Mouse (Mus musculus): ENCODE data around the gene Ubac1. TPM values are rescaled to one million over a fixed set of nuclear protein-coding genes. Genes with fewer than 3 reads are reported as not detected.

Gene Ubac1
- polyA plus RNA-seq, 2 experiments = 320 to 504 TPM

DNA sequence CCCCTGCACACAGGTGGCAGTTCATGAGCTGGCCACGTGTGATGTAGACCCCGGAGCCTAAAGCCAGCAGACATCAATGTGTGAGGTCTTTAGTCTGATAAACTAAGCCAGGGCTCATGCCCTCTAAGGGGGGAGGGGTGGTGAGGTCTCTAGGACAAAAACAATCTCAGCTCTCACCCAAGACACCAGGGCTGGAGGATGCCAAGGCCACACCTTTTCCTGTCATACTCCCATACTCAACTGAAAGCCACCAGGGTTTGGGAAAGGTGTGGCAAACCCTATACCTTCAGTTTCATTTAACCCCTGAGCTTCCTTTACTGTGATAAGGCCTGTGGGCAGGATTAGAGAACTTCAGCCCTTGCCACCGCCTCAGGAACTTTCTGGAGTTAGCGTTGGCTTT is 40.7 kb upstream of the Ubac1 start:
- H3K4me1 ChIP-seq (replicated peaks; ENCODE audit: control insufficient read depth in 2 of 2, insufficient read depth in 2 of 2, low read length in 1 of 2) = peaks cover 27 to 32% of the 10 kb centered on the region in 2 experiments
- H3K36me3 ChIP-seq (replicated peaks; ENCODE audit: control insufficient read depth, insufficient read depth, low read depth) = no peaks in the 10 kb centered on the region
- no peak for DNase-seq (ENCODE audit: low read depth in 3 of 3, low spot score in 3 of 3)
- 38% methylated on average over 4 of the region's 4 CpGs for WGBS (ENCODE audit: insufficient replicate concordance)
- H3K27ac ChIP-seq = peak overlapping the region; percentile 32
- no peaks in the 10 kb centered on the region for H3K27me3 ChIP-seq (ENCODE audit: control insufficient read depth, insufficient read depth, low read length)
- TF ChIP-seq EP300 (IDR thresholded peaks at IDR 0.05; ENCODE audit: low read depth) (no peak), CTCF (IDR thresholded peaks at IDR 0.05; ENCODE audit: low read depth) (no peak)
- no peak overlapping the region for H3K4me3 ChIP-seq (ENCODE audit: insufficient read depth in 1 of 2, low read depth in 2 of 2, low read length in 2 of 2)
- H3K9ac ChIP-seq (replicated peaks) = no peak overlapping the region; the same call in 1 of the 2 replicates
- H3K9me3 ChIP-seq (ENCODE audit: control insufficient read depth, low read length) = no peaks in the 10 kb centered on the region
- peak overlapping the region; percentile 20 for H3K4me2 ChIP-seq (ENCODE audit: low read depth)
- peak; percentile 17; the same call in 1 of the 2 replicates for ATAC-seq (ENCODE audit: insufficient read depth)

- Histone ChIP-seq H3K4me1 (replicated peaks; ENCODE audit: control insufficient read depth in 2 of 2, insufficient read depth in 2 of 2, low read length in 1 of 2) (peaks cover 27 to 32% of the 10 kb centered on the region in 2 experiments), H3K27me3 (ENCODE audit: control insufficient read depth, insufficient read depth, low read length) (no peaks in the 10 kb centered on the region), H3K4me2 (ENCODE audit: low read depth) (no peak overlapping the region), H3K9ac (replicated peaks) (no peak overlapping the region), H3K27ac (no peak overlapping the region; the same call in none of the 2 replicates), H3K4me3 (ENCODE audit: insufficient read depth in 1 of 2, low read depth in 2 of 2, low read length in 2 of 2) (no peak overlapping the region), H3K36me3 (replicated peaks; ENCODE audit: control insufficient read depth, insufficient read depth, low read depth) (no peaks in the 10 kb centered on the region), H3K9me3 (ENCODE audit: control insufficient read depth, low read length) (no peaks in the 10 kb centered on the region)
- ATAC-seq (ENCODE audit: insufficient read depth) (peak; percentile 78), DNase-seq (ENCODE audit: low read depth in 3 of 3, low spot score in 3 of 3) (peak in 1 of 3 experiments; percentile 48)
- 60% methylated on average over 21 of the region's 21 CpGs for WGBS (ENCODE audit: insufficient replicate concordance)
- no peak for TF ChIP-seq CTCF (IDR thresholded peaks at IDR 0.05; ENCODE audit: low read depth)
Observed at GRCm38 (mm10) chr2:26061018-26061666, 39.6 kb upstream of the Ubac1 start.

DNA sequence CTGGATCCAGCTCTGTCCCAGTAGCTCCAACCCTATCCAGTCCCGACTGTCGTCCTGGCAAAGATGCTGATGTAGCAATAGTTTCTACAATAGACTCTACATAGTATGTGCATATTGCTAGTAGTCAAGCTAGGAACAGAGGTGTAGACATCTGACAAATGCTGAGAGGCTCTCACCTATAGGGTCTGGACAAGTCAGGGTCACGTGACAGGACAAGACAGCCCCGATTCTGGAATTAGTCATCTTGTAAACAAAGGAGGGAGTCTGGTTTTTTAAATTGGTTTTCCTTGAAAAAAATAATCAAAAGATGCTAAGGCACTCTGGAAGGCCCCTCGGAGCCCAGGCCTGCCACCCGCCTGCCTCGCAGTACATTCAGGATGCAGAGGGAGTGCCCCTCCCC is 35.5 kb upstream of the Ubac1 start:
- Histone ChIP-seq H3K9me3 (ENCODE audit: control insufficient read depth, low read length) (no peaks in the 10 kb centered on the region), H3K27me3 (ENCODE audit: control insufficient read depth, insufficient read depth, low read length) (no peaks in the 10 kb centered on the region), H3K4me3 (ENCODE audit: insufficient read depth in 1 of 2, low read depth in 2 of 2, low read length in 2 of 2) (no peak overlapping the region), H3K36me3 (replicated peaks; ENCODE audit: control insufficient read depth, insufficient read depth, low read depth) (no peaks in the 10 kb centered on the region), H3K4me2 (ENCODE audit: low read depth) (no peak overlapping the region), H3K27ac (no peak overlapping the region), H3K9ac (replicated peaks) (no peak overlapping the region), H3K4me1 (replicated peaks; ENCODE audit: control insufficient read depth in 2 of 2, insufficient read depth in 2 of 2, low read length in 1 of 2) (peaks cover 10 to 14% of the 10 kb centered on the region in 2 experiments)
- TF ChIP-seq CTCF (IDR thresholded peaks at IDR 0.05; ENCODE audit: low read depth) (no peak), EP300 (IDR thresholded peaks at IDR 0.05; ENCODE audit: low read depth) (no peak)
- 78% methylated on average over 7 of the region's 7 CpGs for WGBS (ENCODE audit: insufficient replicate concordance)
- DNase-seq (ENCODE audit: low read depth in 3 of 3, low spot score in 3 of 3) = no peak
- no peak for ATAC-seq (ENCODE audit: insufficient read depth)

DNA sequence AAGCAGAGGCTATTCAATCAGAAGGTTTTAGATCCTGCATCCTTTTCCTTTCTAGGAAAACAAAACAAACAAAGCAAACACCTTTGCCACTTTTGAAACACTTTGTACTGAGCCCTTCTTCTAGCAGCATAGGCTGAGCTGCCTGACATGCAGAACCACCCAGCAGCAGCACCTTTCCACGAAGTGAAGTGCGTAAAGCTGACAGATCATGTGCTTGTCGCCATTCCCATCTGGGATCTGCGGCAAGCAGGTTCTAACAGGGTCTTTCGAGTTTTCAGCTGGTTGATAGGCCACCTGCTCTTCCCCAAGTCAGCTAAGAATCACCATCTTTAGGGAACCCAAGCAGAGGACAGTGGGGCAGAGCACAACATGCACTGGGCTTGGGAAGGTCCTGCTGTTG is 34.7 kb upstream of the Ubac1 start:
- peaks cover 5% of the 10 kb centered on the region in 2 experiments; a peak in 3 of 4 replicates for H3K4me1 ChIP-seq (replicated peaks; ENCODE audit: control insufficient read depth in 2 of 2, insufficient read depth in 2 of 2, low read length in 1 of 2)
- WGBS (ENCODE audit: insufficient replicate concordance) = 68% methylated on average over 5 of the region's 5 CpGs
- H3K4me2 ChIP-seq (ENCODE audit: low read depth) = no peak overlapping the region
- no peaks in the 10 kb centered on the region for H3K27me3 ChIP-seq (ENCODE audit: control insufficient read depth, insufficient read depth, low read length)
- no peak overlapping the region for H3K4me3 ChIP-seq (ENCODE audit: insufficient read depth in 1 of 2, low read depth in 2 of 2, low read length in 2 of 2)
- no peaks in the 10 kb centered on the region for H3K36me3 ChIP-seq (replicated peaks; ENCODE audit: control insufficient read depth, insufficient read depth, low read depth)
- no peak overlapping the region for H3K9ac ChIP-seq (replicated peaks)
- H3K27ac ChIP-seq = no peak overlapping the region
- no peak for ATAC-seq (ENCODE audit: insufficient read depth)
- TF ChIP-seq EP300 (IDR thresholded peaks at IDR 0.05; ENCODE audit: low read depth) = no peak
- TF ChIP-seq CTCF (IDR thresholded peaks at IDR 0.05; ENCODE audit: low read depth) = no peak
- no peak for DNase-seq (ENCODE audit: low read depth in 3 of 3, low spot score in 3 of 3)
- H3K9me3 ChIP-seq (ENCODE audit: control insufficient read depth, low read length) = no peaks in the 10 kb centered on the region

DNA sequence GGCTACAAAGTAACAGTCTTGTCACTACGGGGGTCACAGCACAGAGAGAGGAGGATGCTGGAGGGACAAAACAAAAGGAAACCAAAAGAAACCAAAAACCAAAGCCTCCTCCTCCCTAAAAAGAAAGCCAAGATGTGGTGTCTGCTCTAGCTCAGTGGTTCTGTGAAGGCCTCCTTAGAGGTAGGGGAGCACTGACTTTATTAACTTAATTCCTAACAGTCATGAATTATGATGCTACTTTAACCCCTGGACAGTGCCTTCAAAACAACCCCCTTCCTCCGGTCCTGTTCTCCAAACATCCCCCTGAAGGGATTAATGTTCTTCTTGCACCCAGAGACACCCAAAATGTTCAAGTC is 34.2 kb upstream of the Ubac1 start:
- Histone ChIP-seq H3K4me2 (ENCODE audit: low read depth) (no peak overlapping the region), H3K27ac (no peak overlapping the region), H3K4me1 (replicated peaks; ENCODE audit: control insufficient read depth in 2 of 2, insufficient read depth in 2 of 2, low read length in 1 of 2) (peaks cover 2 to 3% of the 10 kb centered on the region in 2 experiments; a peak in 3 of 4 replicates), H3K4me3 (ENCODE audit: insufficient read depth in 1 of 2, low read depth in 2 of 2, low read length in 2 of 2) (no peak overlapping the region), H3K36me3 (replicated peaks; ENCODE audit: control insufficient read depth, insufficient read depth, low read depth) (no peaks in the 10 kb centered on the region), H3K9ac (replicated peaks) (no peak overlapping the region), H3K9me3 (ENCODE audit: control insufficient read depth, low read length) (no peaks in the 10 kb centered on the region), H3K27me3 (ENCODE audit: control insufficient read depth, insufficient read depth, low read length) (no peaks in the 10 kb centered on the region)
- no peak for DNase-seq (ENCODE audit: low read depth in 3 of 3, low spot score in 3 of 3)
- WGBS (ENCODE audit: insufficient replicate concordance) = 57% methylated on average over 2 of the region's 2 CpGs
- TF ChIP-seq EP300 (IDR thresholded peaks at IDR 0.05; ENCODE audit: low read depth) (no peak), CTCF (IDR thresholded peaks at IDR 0.05; ENCODE audit: low read depth) (no peak)
- no peak for ATAC-seq (ENCODE audit: insufficient read depth)
